Mouse (Mus musculus): Measurements from ENCODE around the gene Etnk2. TPM values are rescaled to one million over a fixed set of nuclear protein-coding genes. Genes with fewer than 3 reads are reported as not detected.
A peak's percentile ranks its signal among the peaks of the same experiment; 100 is the strongest.

Etnk2 gene
- polyA plus RNA-seq, 1 experiment from 2014 or later: 3.0 TPM

GRCm38 (mm10) chr1:133375696-133376346, 12.4 kb downstream of the Etnk2 start:
- no peak overlapping the region for H3K4me2 ChIP-seq (ENCODE audit: low read depth, low read length)
- WGBS: 39% methylated on average over 10 of the region's 10 CpGs

GRCm38 (mm10) chr1:133377547-133377946, 14.2 kb downstream of the Etnk2 start:
- Histone ChIP-seq H3K4me1 (ENCODE audit: control insufficient read depth, insufficient read depth, low read length) (peaks cover 10% of the 10 kb centered on the region; the same call in 1 of the 2 replicates), H3K4me2 (ENCODE audit: low read depth, low read length) (no peak overlapping the region), H3K9ac (ENCODE audit: low read depth, low read length) (no peak overlapping the region), H3K9me3 (ENCODE audit: control insufficient read depth, low read length) (no peaks in the 10 kb centered on the region), H3K27me3 (replicated peaks; ENCODE audit: control insufficient read depth, insufficient read depth, low read length) (no peaks in the 10 kb centered on the region), H3K27ac (ENCODE audit: low read length) (no peak overlapping the region), H3K36me3 (ENCODE audit: control insufficient read depth, insufficient read depth, low read length) (no peaks in the 10 kb centered on the region), H3K4me3 (ENCODE audit: low read length) (no peak overlapping the region)
- ATAC-seq: no peak
- WGBS: 87% methylated on average over 5 of the region's 5 CpGs

More at GRCm38 (mm10) chr1:133375696-133376346, 12.4 kb downstream of the Etnk2 start:
- Histone ChIP-seq H3K36me3 (ENCODE audit: control insufficient read depth, insufficient read depth, low read length) (no peaks in the 10 kb centered on the region), H3K4me3 (ENCODE audit: low read length) (no peak overlapping the region), H3K4me1 (ENCODE audit: control insufficient read depth, insufficient read depth, low read length) (peaks cover 13% of the 10 kb centered on the region; the same call in 1 of the 2 replicates), H3K27me3 (replicated peaks; ENCODE audit: control insufficient read depth, insufficient read depth, low read length) (no peaks in the 10 kb centered on the region), H3K27ac (ENCODE audit: low read length) (no peak overlapping the region), H3K9ac (ENCODE audit: low read depth, low read length) (no peak overlapping the region), H3K9me3 (ENCODE audit: control insufficient read depth, low read length) (no peaks in the 10 kb centered on the region)
- peak; percentile 91 for ATAC-seq

- Histone ChIP-seq H3K4me2 (ENCODE audit: low read depth, low read length) (no peak overlapping the region), H3K4me1 (ENCODE audit: control insufficient read depth, insufficient read depth, low read length) (peaks cover 10% of the 10 kb centered on the region; the same call in 1 of the 2 replicates), H3K36me3 (ENCODE audit: control insufficient read depth, insufficient read depth, low read length) (no peaks in the 10 kb centered on the region), H3K27me3 (replicated peaks; ENCODE audit: control insufficient read depth, insufficient read depth, low read length) (no peaks in the 10 kb centered on the region), H3K27ac (ENCODE audit: low read length) (no peak overlapping the region), H3K9me3 (ENCODE audit: control insufficient read depth, low read length) (no peaks in the 10 kb centered on the region), H3K9ac (ENCODE audit: low read depth, low read length) (0 out of 2 replicates have a peak overlapping the region, but pooled peaks have one; percentile 21), H3K4me3 (ENCODE audit: low read length) (no peak overlapping the region)
- ATAC-seq: no peak
- 65% methylated on average over 10 of the region's 10 CpGs for WGBS
Measured at GRCm38 (mm10) chr1:133379254-133379985, 16.0 kb downstream of the Etnk2 start.

- Histone ChIP-seq H3K4me2 (ENCODE audit: low read depth, low read length) (no peak overlapping the region), H3K9ac (ENCODE audit: low read depth, low read length) (0 out of 2 replicates have a peak overlapping the region, but pooled peaks have one; percentile 21), H3K27ac (ENCODE audit: low read length) (no peak overlapping the region), H3K9me3 (ENCODE audit: control insufficient read depth, low read length) (no peaks in the 10 kb centered on the region), H3K36me3 (ENCODE audit: control insufficient read depth, insufficient read depth, low read length) (peaks cover under 1% of the 10 kb centered on the region; the same call in 1 of the 2 replicates), H3K27me3 (replicated peaks; ENCODE audit: control insufficient read depth, insufficient read depth, low read length) (no peaks in the 10 kb centered on the region), H3K4me3 (ENCODE audit: low read length) (no peak overlapping the region), H3K4me1 (ENCODE audit: control insufficient read depth, insufficient read depth, low read length) (peaks cover 10% of the 10 kb centered on the region; the same call in 1 of the 2 replicates)
- WGBS: 81% methylated on average over 3 of the region's 3 CpGs
- no peak for ATAC-seq
Measured at GRCm38 (mm10) chr1:133379986-133380320, 16.6 kb downstream of the Etnk2 start.

GRCm38 (mm10) chr1:133380347-133381065, 17.1 kb downstream of the Etnk2 start:
- no peak overlapping the region for H3K4me2 ChIP-seq (ENCODE audit: low read depth, low read length)
- no peak overlapping the region for H3K9ac ChIP-seq (ENCODE audit: low read depth, low read length)
- no peak overlapping the region for H3K4me3 ChIP-seq (ENCODE audit: low read length)
- H3K4me1 ChIP-seq (ENCODE audit: control insufficient read depth, insufficient read depth, low read length): peaks cover 10% of the 10 kb centered on the region; the same call in 1 of the 2 replicates
- no peaks in the 10 kb centered on the region for H3K9me3 ChIP-seq (ENCODE audit: control insufficient read depth, low read length)
- no peak overlapping the region for H3K27ac ChIP-seq (ENCODE audit: low read length)
- H3K36me3 ChIP-seq (ENCODE audit: control insufficient read depth, insufficient read depth, low read length): peaks cover 4% of the 10 kb centered on the region; the same call in 1 of the 2 replicates
- no peak for ATAC-seq
- 69% methylated on average over 14 of the region's 14 CpGs for WGBS
- no peaks in the 10 kb centered on the region for H3K27me3 ChIP-seq (replicated peaks; ENCODE audit: control insufficient read depth, insufficient read depth, low read length)

DNA sequence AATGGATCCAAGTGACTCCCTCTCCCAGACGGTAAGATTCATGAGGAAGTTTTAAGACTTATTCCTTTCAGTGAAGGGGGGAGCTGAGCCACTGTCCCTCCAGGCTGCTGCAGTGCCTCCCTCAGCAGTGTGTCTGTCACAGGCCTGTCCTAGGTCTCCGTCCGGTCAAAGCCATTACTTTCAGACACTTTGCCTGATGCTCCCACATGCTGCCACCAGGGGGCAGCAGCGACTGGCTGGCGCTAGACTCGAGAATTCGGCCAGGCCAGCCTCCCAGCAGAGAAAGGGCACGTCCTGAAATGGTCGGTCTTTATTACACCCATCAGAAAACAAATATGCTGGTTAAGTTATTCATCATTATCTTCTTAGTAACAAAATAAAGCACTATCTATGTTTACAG, 18.6 kb downstream of the Etnk2 start:
- H3K9ac ChIP-seq (ENCODE audit: low read depth, low read length): no peak overlapping the region
- H3K27me3 ChIP-seq (replicated peaks; ENCODE audit: control insufficient read depth, insufficient read depth, low read length): no peaks in the 10 kb centered on the region
- WGBS: 9% methylated on average over 9 of the region's 9 CpGs
- no peak overlapping the region for H3K4me2 ChIP-seq (ENCODE audit: low read depth, low read length)
- H3K4me1 ChIP-seq (ENCODE audit: control insufficient read depth, insufficient read depth, low read length): no peaks in the 10 kb centered on the region
- H3K27ac ChIP-seq (ENCODE audit: low read length): no peak overlapping the region
- peak; percentile 19; the same call in 1 of the 2 replicates for ATAC-seq
- H3K36me3 ChIP-seq (ENCODE audit: control insufficient read depth, insufficient read depth, low read length): peaks cover 8% of the 10 kb centered on the region; the same call in 1 of the 2 replicates
- no peak overlapping the region for H3K4me3 ChIP-seq (ENCODE audit: low read length)
- H3K9me3 ChIP-seq (ENCODE audit: control insufficient read depth, low read length): no peaks in the 10 kb centered on the region

GRCm38 (mm10) chr1:133382552-133383155, 19.3 kb downstream of the Etnk2 start:
- Histone ChIP-seq H3K36me3 (ENCODE audit: control insufficient read depth, insufficient read depth, low read length) (peaks cover 8% of the 10 kb centered on the region; the same call in 1 of the 2 replicates), H3K4me3 (ENCODE audit: low read length) (no peak overlapping the region), H3K27ac (ENCODE audit: low read length) (no peak overlapping the region), H3K4me2 (ENCODE audit: low read depth, low read length) (no peak overlapping the region), H3K4me1 (ENCODE audit: control insufficient read depth, insufficient read depth, low read length) (no peaks in the 10 kb centered on the region), H3K9me3 (ENCODE audit: control insufficient read depth, low read length) (no peaks in the 10 kb centered on the region), H3K9ac (ENCODE audit: low read depth, low read length) (0 out of 2 replicates have a peak overlapping the region, but pooled peaks have one; percentile 21), H3K27me3 (replicated peaks; ENCODE audit: control insufficient read depth, insufficient read depth, low read length) (no peaks in the 10 kb centered on the region)
- WGBS: 55% methylated on average over 12 of the region's 12 CpGs
- ATAC-seq: no peak

- no peaks in the 10 kb centered on the region for H3K4me1 ChIP-seq (ENCODE audit: control insufficient read depth, insufficient read depth, low read length)
- H3K9ac ChIP-seq (ENCODE audit: low read depth, low read length): no peak overlapping the region
- no peaks in the 10 kb centered on the region for H3K9me3 ChIP-seq (ENCODE audit: control insufficient read depth, low read length)
- H3K4me2 ChIP-seq (ENCODE audit: low read depth, low read length): no peak overlapping the region
- no peak for ATAC-seq
- whole genome bisulfite sequencing: 87% methylated on average over 14 of the region's 14 CpGs
- no peaks in the 10 kb centered on the region for H3K27me3 ChIP-seq (replicated peaks; ENCODE audit: control insufficient read depth, insufficient read depth, low read length)
- H3K27ac ChIP-seq (ENCODE audit: low read length): no peak overlapping the region
- no peak overlapping the region for H3K4me3 ChIP-seq (ENCODE audit: low read length)
- H3K36me3 ChIP-seq (ENCODE audit: control insufficient read depth, insufficient read depth, low read length): peaks cover 8% of the 10 kb centered on the region; the same call in 1 of the 2 replicates
Measured at GRCm38 (mm10) chr1:133383157-133383783, 19.9 kb downstream of the Etnk2 start.
